Mouse (Mus musculus): Measurements from ENCODE around the gene Lrsam1.

GRCm38 (mm10) chr2:32881054-32881453 lies 80.4 kb downstream of the Lrsam1 start:
- TF ChIP-seq ZNF384 (IDR thresholded peaks at IDR 0.05; ENCODE audit: low read depth, low read length), result no peak
- no peak for TF ChIP-seq RCOR1 (conservative IDR thresholded peaks at IDR 0.05; ENCODE audit: low read depth, low read length)
- TF ChIP-seq SIN3A (IDR thresholded peaks at IDR 0.05; ENCODE audit: low read length), result no peak
- no peak for TF ChIP-seq POLR2A (IDR thresholded peaks at IDR 0.05; ENCODE audit: low read depth, low read length)
- TF ChIP-seq CTCF (conservative IDR thresholded peaks at IDR 0.05 in 1 of 2, IDR thresholded peaks at IDR 0.05 in 1 of 2; ENCODE audit: low read depth in 2 of 2, low read length in 2 of 2), result no peak
- no peak for TF ChIP-seq NRF1 (IDR thresholded peaks at IDR 0.05; ENCODE audit: low read depth, low read length)
- no peak for TF ChIP-seq ZC3H11A (IDR thresholded peaks at IDR 0.05; ENCODE audit: low read depth, low read length)
- TF ChIP-seq SMC3 (IDR thresholded peaks at IDR 0.05; ENCODE audit: low read depth, low read length), result no peak
- TF ChIP-seq BHLHE40 (IDR thresholded peaks at IDR 0.05; ENCODE audit: low read depth, low read length), result no peak
- TF ChIP-seq USF1 (IDR thresholded peaks at IDR 0.05; ENCODE audit: low read depth, low read length), result no peak
- TF ChIP-seq ZKSCAN1 (IDR thresholded peaks at IDR 0.05; ENCODE audit: borderline replicate concordance, low read depth, low read length), result no peak
- TF ChIP-seq ELF1 (IDR thresholded peaks at IDR 0.05; ENCODE audit: low read depth, low read length), result no peak
- no peak for TF ChIP-seq MAX (IDR thresholded peaks at IDR 0.05; ENCODE audit: low read length)
- TF ChIP-seq UBTF (IDR thresholded peaks at IDR 0.05; ENCODE audit: low read depth, low read length), result no peak
